In genomic region chr17:68210313-68211254, GRCm38 (mm10) we compare ENCODE assay signal across 9 mouse cellular contexts.
DNase-seq lines count a peak whose midpoint lies in the region; ATAC-seq and TF ChIP-seq lines count a peak whose summit lies in the region.
"Had no signal": no experiment of that assay in that cellular context is flagged by ENCODE, and none has a peak within 500 bp of the region (broad histone marks: within the 10 kb centered on the region; RNA-seq: fewer than 3 reads in every experiment).

No protein-coding gene starts in this region.

- H3K4me1 ChIP-seq in forebrain, embryonic 16.5 days (replicated peaks; ENCODE audit: control insufficient read depth, insufficient read depth, low read length) = peaks cover 11% of the 10 kb centered on the region
- peaks cover 7% of the 10 kb centered on the region; the same call in 1 of the 2 replicates for H3K4me1 ChIP-seq in hindbrain, embryonic 10.5 days (replicated peaks)
- H3K4me1 ChIP-seq in midbrain, embryonic 10.5 days = peaks cover 15% of the 10 kb centered on the region

- no peak overlapping the region for H3K27ac ChIP-seq in forebrain, embryonic 16.5 days (ENCODE audit: low read length)
- H3K27ac ChIP-seq in hindbrain, embryonic 10.5 days = no peak overlapping the region
- no peak overlapping the region for H3K27ac ChIP-seq in midbrain, embryonic 10.5 days (replicated peaks)
- H3K27ac ChIP-seq: left cerebral cortex, adult 2 months had no signal

- H3K27me3 ChIP-seq in C2C12 (ENCODE audit: control insufficient read depth, insufficient read depth, insufficient read length) = no peaks in the 10 kb centered on the region
- H3K27me3 ChIP-seq in forebrain, embryonic 16.5 days (replicated peaks; ENCODE audit: control insufficient read depth, insufficient read depth, low read length) = no peaks in the 10 kb centered on the region
- no peaks in the 10 kb centered on the region for H3K27me3 ChIP-seq in hindbrain, embryonic 10.5 days (ENCODE audit: insufficient read depth, poor library complexity, severe bottlenecking)
- H3K27me3 ChIP-seq in midbrain, embryonic 10.5 days (ENCODE audit: low read depth, poor library complexity, severe bottlenecking) = no peaks in the 10 kb centered on the region

- peak overlapping the region; percentile 38 for H3K4me2 ChIP-seq in forebrain, embryonic 16.5 days (ENCODE audit: low read length)

- peak; percentile 70 for DNase-seq in adrenal gland, adult 8-10 months
- peak; percentile 38 for DNase-seq in hindbrain, embryonic 10.5 days (ENCODE audit: low spot score)
- peak; percentile 47 for DNase-seq in large intestine, adult 2 months (ENCODE audit: low read depth, low spot score)
- peak; percentile 28 for DNase-seq in midbrain, embryonic 10.5 days (ENCODE audit: low spot score)
- DNase-seq in cerebellum, adult 11 months = no peak

- no peak overlapping the region for H3K9ac ChIP-seq in forebrain, embryonic 16.5 days (replicated peaks; ENCODE audit: low read depth, low read length)

- no peaks in the 10 kb centered on the region for H3K79me3 ChIP-seq in C2C12 (ENCODE audit: low read depth)

- no peaks in the 10 kb centered on the region for H3K79me2 ChIP-seq in C2C12 (ENCODE audit: control insufficient read depth, insufficient read depth)

- H3K36me3 ChIP-seq in C2C12 (ENCODE audit: control insufficient read depth, insufficient read depth) = no peaks in the 10 kb centered on the region
- H3K36me3 ChIP-seq in forebrain, embryonic 16.5 days (ENCODE audit: control insufficient read depth, insufficient read depth) = no peaks in the 10 kb centered on the region
- no peaks in the 10 kb centered on the region for H3K36me3 ChIP-seq in hindbrain, embryonic 10.5 days
- H3K36me3 ChIP-seq in midbrain, embryonic 10.5 days = no peaks in the 10 kb centered on the region

- WGBS in forebrain, embryonic 16.5 days = 13% methylated on average over 14 of the region's 14 CpGs
- WGBS in hindbrain, embryonic 10.5 days = 31% methylated on average over 14 of the region's 14 CpGs
- WGBS in large intestine, adult 2 months = 7% methylated on average over 14 of the region's 14 CpGs
- WGBS in midbrain, embryonic 10.5 days = 35% methylated on average over 14 of the region's 14 CpGs

- peak; percentile 77 for ATAC-seq in forebrain, embryonic 16.5 days
- no peak for ATAC-seq in erythroid progenitor cell, adult 5-6 weeks (replicated peaks; ENCODE audit: low FRiP score, poor library complexity, severe bottlenecking)

- no peak for TF ChIP-seq CTCF in C2C12 (IDR thresholded peaks at IDR 0.05; ENCODE audit: control insufficient read depth, insufficient read depth, insufficient read length)

- no peak overlapping the region for H3K4me3 ChIP-seq in C2C12 (ENCODE audit: insufficient read depth, poor library complexity, severe bottlenecking)
- H3K4me3 ChIP-seq in forebrain, embryonic 16.5 days (replicated peaks; ENCODE audit: low read length) = no peak overlapping the region
- H3K4me3 ChIP-seq in hindbrain, embryonic 10.5 days = 0 out of 2 replicates have a peak overlapping the region, but pooled peaks have one; percentile 9
- H3K4me3 ChIP-seq in midbrain, embryonic 10.5 days = 0 out of 2 replicates have a peak overlapping the region, but pooled peaks have one; percentile 16
- H3K4me3 ChIP-seq: left cerebral cortex, adult 2 months had no signal

- H3ac ChIP-seq in C2C12 (ENCODE audit: control insufficient read depth, insufficient read length, low read depth) = no peak overlapping the region

- H3K9me3 ChIP-seq in forebrain, embryonic 16.5 days (ENCODE audit: control insufficient read depth, low read length) = no peaks in the 10 kb centered on the region
- H3K9me3 ChIP-seq in hindbrain, embryonic 10.5 days = no peaks in the 10 kb centered on the region
- no peaks in the 10 kb centered on the region for H3K9me3 ChIP-seq in midbrain, embryonic 10.5 days (replicated peaks)

TF ChIP-seq in C2C12, 6 proteins besides CTCF, POLR2A, EP300 and RAD21:
- TF ChIP-seq USF1 (IDR thresholded peaks at IDR 0.05; ENCODE audit: low read depth) = peak; percentile 56
- TF ChIP-seq FOSL1 (IDR thresholded peaks at IDR 0.05; ENCODE audit: insufficient read depth, low read length, poor library complexity, severe bottlenecking) = no peak
TF ChIP-seq in C2C12: peak in this region for 1.

Comparison
In these comparisons a context has a peak if more than half of its experiments do, and no peak if none do; other contexts are left out.
1. H3K4me3 ChIP-seq: peak in hindbrain, embryonic 10.5 days (single experiment) and midbrain, embryonic 10.5 days (single experiment); none in C2C12 (single experiment) and forebrain, embryonic 16.5 days (single experiment).